Mouse (Mus musculus): ENCODE measurements around the gene Cdca4. TPM values are rescaled to one million over a fixed set of nuclear protein-coding genes. Genes with fewer than 3 reads are reported as not detected.

Gene Cdca4
- polyA plus RNA-seq (2016; fragmentation: Nextera tagmentation; extraction: Ambion mirVana) = 204 and 206 TPM in 2 replicates

DNA sequence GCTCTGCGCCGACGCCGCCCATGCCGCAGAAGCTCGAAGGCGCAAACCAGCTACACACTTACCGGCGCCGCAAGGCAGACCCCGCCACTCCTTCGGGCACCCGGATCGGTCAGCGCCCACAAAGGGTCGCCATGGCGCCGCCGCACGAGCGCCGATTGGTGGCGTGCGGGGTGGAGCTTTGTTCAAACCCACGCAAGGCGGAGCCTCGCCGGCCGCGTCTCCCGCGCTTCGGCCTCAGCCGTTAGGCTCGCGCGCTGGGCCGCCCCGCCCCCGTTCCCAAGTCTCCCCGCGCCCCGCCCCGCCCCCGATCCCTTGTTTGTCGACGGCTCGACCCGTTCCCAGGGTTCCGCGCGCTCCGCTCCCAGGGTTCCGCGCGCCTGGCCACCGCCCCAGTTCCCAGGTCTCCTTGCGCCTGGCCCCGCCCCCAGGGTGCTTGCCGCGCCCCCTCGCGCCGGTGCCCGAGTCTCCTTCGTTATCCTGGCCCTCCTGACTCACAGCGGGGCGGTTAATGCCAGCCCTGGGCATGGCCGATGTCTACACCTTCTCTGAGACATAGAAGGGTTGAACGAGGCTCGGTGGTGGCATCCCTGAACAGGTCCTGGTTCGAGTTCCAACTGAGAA lies at the start of gene Cdca4:
Cdca4 (minus strand) TSS at position 180 of the 621 bp plus-strand sequence.
- H3K4me3 ChIP-seq = peak within 1 kb of the TSS; percentile 92
- DNase-seq (ENCODE audit: low spot score) = peak; percentile 100
- WGBS = 1% methylated on average over 70 of the region's 72 CpGs
- H3K9me3 ChIP-seq (replicated peaks) = no peaks in the 10 kb centered on the region
- peaks cover 30% of the 10 kb centered on the region for H3K4me1 ChIP-seq
- no peaks in the 10 kb centered on the region for H3K27me3 ChIP-seq (ENCODE audit: low read depth, poor library complexity, severe bottlenecking)
- H3K27ac ChIP-seq = peak within 1 kb of the TSS; percentile 98
- H3K36me3 ChIP-seq = peaks cover 67% of the 10 kb centered on the region

DNA sequence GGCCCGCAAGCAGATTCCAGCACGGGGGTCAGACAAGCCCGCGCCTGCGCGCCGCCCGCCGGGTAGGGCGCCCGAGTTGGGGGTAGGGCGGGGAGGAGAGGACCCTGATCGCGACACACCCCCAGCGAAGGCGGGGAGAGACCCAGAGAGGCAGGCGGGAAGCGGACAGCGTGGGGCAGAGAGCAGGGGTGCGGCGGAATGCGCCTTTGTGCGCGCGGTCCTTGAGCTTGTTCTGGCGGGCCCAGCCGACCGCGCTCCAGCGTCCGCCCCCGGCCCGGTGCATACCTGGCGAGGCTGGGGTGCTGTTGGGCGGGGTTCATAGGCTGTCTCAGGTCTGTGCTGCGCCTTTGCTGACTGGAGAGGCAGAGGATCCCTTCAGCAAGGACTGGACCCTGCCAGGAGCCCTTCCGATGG lies 48.4 kb upstream of the Cdca4 start:
- Histone ChIP-seq H3K4me3 (peak overlapping the region; percentile 57), H3K36me3 (no peaks in the 10 kb centered on the region), H3K27ac (peak overlapping the region; percentile 76), H3K4me1 (peaks cover 37% of the 10 kb centered on the region), H3K9me3 (replicated peaks) (no peaks in the 10 kb centered on the region), H3K27me3 (ENCODE audit: low read depth, poor library complexity, severe bottlenecking) (peaks cover 85% of the 10 kb centered on the region)
- 1% methylated on average over 37 of the region's 37 CpGs for WGBS
- DNase-seq (ENCODE audit: low spot score) = peak; percentile 75

DNA sequence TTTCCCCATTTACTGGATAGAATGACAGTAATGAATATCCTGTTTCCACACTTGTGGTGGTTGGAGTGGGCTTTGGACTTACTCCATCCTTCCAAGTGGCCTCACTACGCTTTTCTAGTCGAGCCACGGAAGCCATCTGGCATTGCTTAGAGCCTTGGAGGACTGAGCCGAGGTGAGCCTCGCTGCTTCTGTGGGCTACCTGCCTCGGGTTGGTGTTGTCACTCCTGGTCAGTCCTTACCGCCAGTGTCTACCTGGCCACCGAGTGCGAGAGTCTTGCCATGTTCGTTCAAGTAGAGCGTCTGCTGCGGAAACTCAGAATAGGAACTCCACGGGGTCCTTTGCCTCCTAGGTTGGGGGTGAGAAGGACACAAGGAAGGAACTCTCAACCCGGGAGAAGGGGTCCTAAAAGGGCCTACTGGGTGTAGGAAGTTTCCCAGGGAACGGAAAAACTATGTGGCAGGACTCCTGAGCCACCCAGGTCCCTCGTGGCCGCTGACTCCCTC lies 47.9 kb upstream of the Cdca4 start:
- peak overlapping the region; percentile 76 for H3K27ac ChIP-seq
- DNase-seq (ENCODE audit: low spot score) = peak; percentile 59

DNA sequence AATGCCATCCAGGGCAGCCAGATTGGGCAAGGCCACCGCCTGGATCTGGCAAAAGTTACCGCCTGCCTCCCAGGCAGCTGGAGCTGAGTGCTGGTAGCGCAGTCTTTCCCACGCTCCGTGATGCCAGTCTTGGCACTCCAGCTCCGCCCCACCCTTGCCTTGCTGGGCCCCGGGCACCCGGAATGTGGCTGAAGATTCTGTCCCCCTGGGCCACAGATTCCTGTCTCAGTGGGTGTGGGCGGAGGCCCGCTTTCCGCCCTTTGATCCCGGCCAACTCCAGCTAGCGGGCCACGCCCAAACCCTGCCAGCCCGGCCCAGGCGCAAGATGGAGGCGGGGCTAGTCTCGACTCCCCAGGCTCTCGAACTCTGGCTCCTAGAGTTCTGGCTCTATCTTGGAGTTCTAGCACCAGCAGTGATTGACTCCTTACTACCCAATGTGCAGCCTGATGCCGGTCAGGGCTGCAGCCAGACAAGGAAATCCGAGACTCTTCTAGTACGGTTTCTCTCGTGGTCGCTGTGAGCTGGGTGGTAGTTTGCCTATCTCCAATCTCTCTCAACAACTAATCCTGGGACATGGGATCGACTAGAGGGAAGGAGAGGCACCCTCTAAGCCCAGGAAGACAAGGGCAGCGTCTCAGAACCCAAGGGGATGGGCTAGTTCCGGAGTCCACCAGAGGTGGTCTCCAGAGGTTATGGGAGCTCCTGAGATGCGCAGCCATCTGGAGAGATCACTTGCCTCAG lies 47.3 kb upstream of the Cdca4 start:
- Histone ChIP-seq H3K9me3 (replicated peaks) (no peaks in the 10 kb centered on the region), H3K27ac (peak overlapping the region; percentile 57), H3K4me1 (peaks cover 37% of the 10 kb centered on the region), H3K4me3 (peak overlapping the region; percentile 57), H3K36me3 (no peaks in the 10 kb centered on the region), H3K27me3 (ENCODE audit: low read depth, poor library complexity, severe bottlenecking) (peaks cover 96% of the 10 kb centered on the region)
- WGBS = 4% methylated on average over 28 of the region's 28 CpGs
- peak; percentile 75 for DNase-seq (ENCODE audit: low spot score)

More for the DNA sequence above, 47.9 kb upstream of the Cdca4 start:
- Histone ChIP-seq H3K27me3 (ENCODE audit: low read depth, poor library complexity, severe bottlenecking) (peaks cover 90% of the 10 kb centered on the region), H3K36me3 (no peaks in the 10 kb centered on the region), H3K9me3 (replicated peaks) (no peaks in the 10 kb centered on the region), H3K4me3 (peak overlapping the region; percentile 57), H3K4me1 (peaks cover 37% of the 10 kb centered on the region)
- 4% methylated on average over 17 of the region's 17 CpGs for WGBS

DNA sequence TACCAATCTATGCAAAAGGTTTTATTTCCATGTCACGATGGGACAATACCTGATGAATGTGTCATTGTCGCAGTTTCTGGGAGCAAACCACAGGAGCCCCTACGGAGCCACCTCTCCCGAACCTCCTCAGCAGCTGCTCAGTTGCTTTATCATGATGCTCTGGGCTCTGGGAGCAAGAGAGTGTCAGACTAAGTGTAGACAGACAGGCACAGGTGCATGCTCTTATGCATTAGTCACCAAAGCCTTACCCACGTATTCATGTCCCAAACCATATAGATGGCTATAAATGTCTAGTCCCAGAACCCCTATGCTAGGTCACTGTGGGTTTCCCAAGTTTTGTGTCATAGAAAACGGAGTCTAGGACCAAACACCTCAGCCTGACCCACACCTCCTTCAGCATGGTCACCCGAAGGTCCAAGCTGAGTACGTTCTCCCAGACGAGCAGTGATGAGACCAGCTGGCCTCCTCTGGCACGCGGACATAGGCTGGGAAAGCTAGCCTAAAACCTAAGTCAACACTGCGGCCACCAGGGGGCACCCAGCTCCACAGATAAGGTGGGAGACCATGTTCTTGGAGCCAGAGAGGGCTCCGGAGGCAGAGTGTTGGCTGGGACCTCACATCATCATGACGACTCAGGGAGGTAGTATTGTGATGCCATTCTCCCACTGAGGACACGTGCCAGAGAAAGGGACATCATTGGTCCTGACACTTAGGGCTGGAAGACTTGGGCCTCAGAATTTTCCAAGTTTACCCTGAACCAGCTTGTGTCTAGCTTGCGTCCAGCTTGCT lies 46.2 kb upstream of the Cdca4 start:
- peak; percentile 91 for DNase-seq (ENCODE audit: low spot score)
- peaks cover 43% of the 10 kb centered on the region for H3K4me1 ChIP-seq
- no peaks in the 10 kb centered on the region for H3K9me3 ChIP-seq (replicated peaks)
- WGBS = 22% methylated on average over 16 of the region's 16 CpGs
- H3K27ac ChIP-seq = no peak overlapping the region
- no peaks in the 10 kb centered on the region for H3K36me3 ChIP-seq
- H3K27me3 ChIP-seq (ENCODE audit: low read depth, poor library complexity, severe bottlenecking) = peaks cover 99% of the 10 kb centered on the region
- no peak overlapping the region for H3K4me3 ChIP-seq

DNA sequence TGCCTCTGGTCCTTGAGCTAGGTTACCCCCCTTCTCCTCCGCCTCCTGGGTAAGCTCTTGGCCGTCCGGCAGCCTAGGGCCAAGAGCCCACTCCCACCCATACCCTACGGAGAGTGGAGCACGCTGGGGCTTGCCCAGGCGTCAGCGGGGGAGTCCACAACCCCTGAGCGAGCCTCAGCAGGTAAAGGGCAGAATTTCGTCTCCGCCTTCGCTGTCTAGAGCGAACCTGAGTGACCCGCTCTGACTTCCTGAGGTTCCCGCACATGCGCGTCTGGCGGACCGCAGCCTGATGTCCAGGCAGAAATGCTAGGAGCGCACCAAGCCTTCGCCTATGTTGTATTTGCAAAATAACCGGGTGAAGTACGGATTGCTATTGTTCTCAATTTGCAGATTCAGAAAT lies 45.0 kb upstream of the Cdca4 start:
- H3K27ac ChIP-seq = no peak overlapping the region
- peak; percentile 49 for DNase-seq (ENCODE audit: low spot score)

DNA sequence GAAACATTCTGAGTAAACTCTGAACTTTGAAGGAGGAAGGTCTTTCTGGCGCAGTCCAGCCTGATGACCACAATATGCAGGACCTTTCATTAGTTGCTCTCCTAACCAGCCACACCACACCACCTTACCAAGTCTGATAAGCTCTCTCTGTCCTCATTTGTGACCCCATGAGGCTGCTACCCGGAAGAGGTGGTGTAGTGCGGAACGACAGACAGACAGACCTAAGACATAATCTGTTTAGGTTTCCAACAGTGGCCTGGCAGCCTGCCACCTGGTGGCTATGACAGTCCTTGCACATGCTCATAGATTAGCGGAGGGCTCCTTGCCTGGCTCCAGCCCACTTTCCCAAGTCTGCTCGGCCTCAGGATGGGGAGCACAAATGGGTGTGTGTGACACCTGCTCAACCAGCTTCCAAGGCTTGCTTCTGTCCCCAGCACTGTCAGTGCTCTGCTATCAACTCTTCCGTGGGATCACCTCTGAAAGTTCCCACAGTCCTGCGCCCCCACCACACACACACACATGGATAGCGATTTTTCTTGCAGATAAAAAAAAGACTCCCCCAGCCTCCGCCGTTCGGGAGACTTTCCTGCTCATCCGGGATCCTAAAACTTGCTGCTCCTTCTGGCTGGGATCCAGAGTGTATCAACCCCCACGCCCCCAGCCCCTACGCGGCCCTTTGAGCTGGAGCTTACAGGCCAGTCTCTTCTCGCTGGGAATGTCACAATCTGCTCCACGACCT lies 44.4 kb upstream of the Cdca4 start:
- Histone ChIP-seq H3K4me1 (peaks cover 55% of the 10 kb centered on the region), H3K27ac (no peak overlapping the region)
- WGBS = 24% methylated on average over 18 of the region's 18 CpGs

More for the DNA sequence above, 45.0 kb upstream of the Cdca4 start:
- Histone ChIP-seq H3K36me3 (no peaks in the 10 kb centered on the region), H3K27me3 (ENCODE audit: low read depth, poor library complexity, severe bottlenecking) (peaks cover 98% of the 10 kb centered on the region), H3K4me3 (peak overlapping the region; percentile 39), H3K4me1 (peaks cover 53% of the 10 kb centered on the region), H3K9me3 (replicated peaks) (no peaks in the 10 kb centered on the region)
- 13% methylated on average over 22 of the region's 22 CpGs for WGBS

DNA sequence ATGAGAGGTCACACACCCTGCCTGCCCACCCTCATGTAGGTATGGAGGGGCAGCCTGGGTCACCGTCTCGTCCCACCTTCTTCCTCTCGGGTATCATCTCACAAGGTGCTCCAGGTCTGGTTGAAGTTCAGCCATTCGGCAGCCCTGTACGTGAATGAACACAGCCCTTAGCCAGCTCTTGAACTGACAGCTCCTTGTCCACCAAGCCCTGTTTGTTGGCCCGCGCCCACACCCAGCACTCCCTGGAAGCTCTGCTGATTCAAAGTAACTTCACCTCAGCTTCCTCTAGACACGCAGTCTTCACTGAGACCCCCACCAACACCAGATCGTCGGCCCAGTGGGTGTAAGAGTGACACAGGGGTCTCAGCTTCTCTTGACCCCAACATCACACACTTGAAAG lies 43.8 kb upstream of the Cdca4 start:
- peaks cover 98% of the 10 kb centered on the region for H3K27me3 ChIP-seq (ENCODE audit: low read depth, poor library complexity, severe bottlenecking)
- no peak for DNase-seq (ENCODE audit: low spot score)
- H3K9me3 ChIP-seq (replicated peaks) = no peaks in the 10 kb centered on the region
- WGBS = 89% methylated on average over 10 of the region's 10 CpGs
- peaks cover 52% of the 10 kb centered on the region for H3K4me1 ChIP-seq
- H3K27ac ChIP-seq = no peak overlapping the region
- no peak overlapping the region for H3K4me3 ChIP-seq
- H3K36me3 ChIP-seq = no peaks in the 10 kb centered on the region

More for the DNA sequence above, 44.4 kb upstream of the Cdca4 start:
- Histone ChIP-seq H3K4me3 (peak overlapping the region; percentile 39), H3K27me3 (ENCODE audit: low read depth, poor library complexity, severe bottlenecking) (peaks cover 98% of the 10 kb centered on the region), H3K9me3 (replicated peaks) (no peaks in the 10 kb centered on the region), H3K36me3 (no peaks in the 10 kb centered on the region)
- DNase-seq (ENCODE audit: low spot score) = peak; percentile 81

DNA sequence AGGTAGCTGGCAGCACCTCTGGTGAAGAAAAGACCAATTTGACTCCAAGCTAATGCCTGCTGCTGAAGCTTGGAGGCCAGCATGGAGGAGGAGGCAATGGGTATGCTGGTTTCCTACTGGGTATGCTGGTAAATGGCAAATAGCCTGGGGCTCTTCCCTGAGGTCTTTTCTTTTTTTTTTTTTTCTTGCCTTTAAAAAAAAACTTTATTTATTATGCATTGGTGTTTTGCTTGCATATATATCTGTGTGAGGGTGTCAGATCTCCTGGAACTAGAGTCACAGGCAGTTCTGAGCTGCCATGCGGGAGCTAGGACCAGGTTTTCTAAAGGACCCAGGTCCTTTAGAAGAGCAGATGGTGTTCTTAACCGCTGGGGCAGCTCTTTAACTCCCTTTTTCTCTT lies 42.0 kb upstream of the Cdca4 start:
- Histone ChIP-seq H3K4me3 (no peak overlapping the region), H3K9me3 (replicated peaks) (no peaks in the 10 kb centered on the region), H3K36me3 (no peaks in the 10 kb centered on the region), H3K27me3 (ENCODE audit: low read depth, poor library complexity, severe bottlenecking) (peaks cover 81% of the 10 kb centered on the region), H3K4me1 (peaks cover 34% of the 10 kb centered on the region), H3K27ac (no peak overlapping the region)
- DNase-seq (ENCODE audit: low spot score) = no peak
- WGBS = 89% methylated on average over 2 of the region's 2 CpGs

DNA sequence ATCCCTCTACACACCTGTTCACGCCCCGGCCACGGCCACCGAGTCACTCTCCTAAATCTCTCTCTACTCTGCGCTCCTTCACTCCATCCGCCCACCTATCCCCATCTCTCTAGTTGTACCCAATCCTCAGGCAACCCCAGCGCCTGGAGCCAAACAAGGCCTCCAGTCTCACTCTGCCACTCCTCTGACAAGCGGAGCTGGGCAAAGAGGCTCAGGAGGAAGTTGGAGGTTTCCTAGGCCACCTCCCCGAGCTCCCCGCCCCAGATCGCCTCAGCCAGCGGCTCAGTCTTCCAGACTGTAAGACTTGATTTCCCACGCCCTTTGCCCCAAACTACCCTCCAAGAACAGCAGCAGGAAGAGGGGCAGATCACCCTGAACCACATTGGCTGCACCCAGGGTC lies 41.6 kb upstream of the Cdca4 start:
- DNase-seq (ENCODE audit: low spot score) = peak; percentile 49
- no peaks in the 10 kb centered on the region for H3K36me3 ChIP-seq
- no peak overlapping the region for H3K27ac ChIP-seq
- no peaks in the 10 kb centered on the region for H3K9me3 ChIP-seq (replicated peaks)
- peaks cover 76% of the 10 kb centered on the region for H3K27me3 ChIP-seq (ENCODE audit: low read depth, poor library complexity, severe bottlenecking)
- H3K4me1 ChIP-seq = peaks cover 29% of the 10 kb centered on the region
- H3K4me3 ChIP-seq = no peak overlapping the region
- 43% methylated on average over 13 of the region's 13 CpGs for WGBS

DNA sequence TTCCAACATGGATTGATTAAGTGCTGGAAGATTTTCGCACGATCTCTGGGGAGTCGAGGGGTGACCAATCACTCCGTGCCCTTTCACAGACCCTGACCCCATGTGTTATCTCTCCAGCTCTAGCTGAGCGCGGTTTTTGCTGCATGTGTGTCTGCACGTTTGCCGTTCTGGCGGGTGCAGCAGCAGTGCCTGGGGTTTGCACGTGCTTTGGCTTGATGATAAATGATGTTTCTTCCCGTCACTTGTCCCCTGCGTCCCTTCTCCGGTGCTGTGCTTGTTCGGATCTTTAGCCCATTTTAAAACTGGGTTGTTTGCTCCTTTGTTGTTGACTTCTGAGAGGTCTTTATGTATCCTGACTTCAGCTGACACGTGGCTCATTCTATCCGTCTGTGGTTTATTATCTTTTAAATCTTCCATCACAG lies 40.6 kb upstream of the Cdca4 start:
- Histone ChIP-seq H3K4me3 (0 out of 2 replicates have a peak overlapping the region, but pooled peaks have one; percentile 9), H3K27ac (no peak overlapping the region), H3K27me3 (ENCODE audit: low read depth, poor library complexity, severe bottlenecking) (peaks cover 66% of the 10 kb centered on the region), H3K4me1 (peaks cover 28% of the 10 kb centered on the region), H3K9me3 (replicated peaks) (no peaks in the 10 kb centered on the region), H3K36me3 (no peaks in the 10 kb centered on the region)
- 11% methylated on average over 16 of the region's 16 CpGs for WGBS
- DNase-seq (ENCODE audit: low spot score) = peak; percentile 59
